9 mouse cellular contexts compared by ENCODE assay signal in the genomic region with DNA sequence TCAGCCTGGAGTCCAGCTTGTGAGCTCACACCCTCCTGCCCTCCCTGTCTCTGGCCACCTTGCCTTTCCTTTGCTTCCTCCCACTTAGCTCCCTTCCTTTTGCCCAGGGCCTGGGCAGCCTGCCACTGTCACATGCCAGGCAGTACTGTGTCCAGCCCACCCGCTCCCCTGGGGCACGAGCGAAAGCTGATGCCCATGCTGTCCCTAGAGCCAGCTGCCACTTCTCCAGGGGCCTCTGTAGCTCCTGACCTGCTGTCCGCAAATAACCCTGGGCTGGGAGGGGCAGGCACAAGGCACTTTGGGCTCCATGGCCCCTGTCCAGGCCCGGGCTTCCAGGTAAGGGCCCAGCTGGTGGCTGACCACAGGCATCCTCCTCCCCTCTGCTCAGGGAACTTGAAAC. TPM values are rescaled to one million over a fixed set of nuclear protein-coding genes. Genes with fewer than 3 reads are reported as not detected.
DNase-seq lines count a peak whose midpoint lies in the region; ATAC-seq and TF ChIP-seq lines count a peak whose summit lies in the region.
"Had no signal": no experiment of that assay in that cellular context is flagged by ENCODE, and none has a peak within 500 bp of the region (broad histone marks: within the 10 kb centered on the region; RNA-seq: fewer than 3 reads in every experiment).

No protein-coding gene starts in this region.

- WGBS in kidney, embryonic 15.5 days, result 22% methylated on average over 5 of the region's 5 CpGs
- whole genome bisulfite sequencing in hindbrain, postnatal 0 days, result 31% methylated on average over 5 of the region's 5 CpGs

- H3K36me3 ChIP-seq in kidney, embryonic 15.5 days, result peaks cover 37% of the 10 kb centered on the region
- H3K36me3 ChIP-seq in hindbrain, postnatal 0 days (ENCODE audit: insufficient read depth, low read length), result peaks cover 12% of the 10 kb centered on the region; the same call in 1 of the 2 replicates

- TF ChIP-seq CTCF in hindbrain, postnatal 0 days (IDR thresholded peaks at IDR 0.05; ENCODE audit: low read depth), result no peak

- H3K9me3 ChIP-seq in kidney, embryonic 15.5 days (replicated peaks), result no peaks in the 10 kb centered on the region
- no peaks in the 10 kb centered on the region for H3K9me3 ChIP-seq in hindbrain, postnatal 0 days (ENCODE audit: low read length)
- H3K9me3 ChIP-seq: embryonic facial prominence, embryonic 12.5 days had no signal

- H3K4me1 ChIP-seq in kidney, embryonic 15.5 days, result peaks cover 42% of the 10 kb centered on the region
- H3K4me1 ChIP-seq in hindbrain, postnatal 0 days (ENCODE audit: insufficient read depth, low read length), result peaks cover 48% of the 10 kb centered on the region

- no peak overlapping the region for H3K9ac ChIP-seq in kidney, embryonic 15.5 days
- no peak overlapping the region for H3K9ac ChIP-seq in hindbrain, postnatal 0 days (replicated peaks; ENCODE audit: low read length)
- H3K9ac ChIP-seq: embryonic facial prominence, embryonic 12.5 days had no signal

- H3K27ac ChIP-seq in kidney, embryonic 15.5 days, result no peak overlapping the region
- peak overlapping the region; percentile 78 for H3K27ac ChIP-seq in hindbrain, postnatal 0 days

- no peak overlapping the region for H3K4me2 ChIP-seq in kidney, embryonic 15.5 days
- H3K4me2 ChIP-seq in hindbrain, postnatal 0 days (ENCODE audit: low read depth, low read length), result no peak overlapping the region
- H3K4me2 ChIP-seq: embryonic facial prominence, embryonic 12.5 days had no signal

- DNase-seq in kidney, adult 11 months, result peak; percentile 88
- DNase-seq in cerebellum, adult 11 months, result peak; percentile 88
- DNase-seq in gastrocnemius, postnatal 4 days (ENCODE audit: low spot score in 2 of 2), result peak; percentile 55 to 80
- peak; percentile 84 for DNase-seq in hindbrain, postnatal 0 days (ENCODE audit: low spot score)
- DNase-seq in lung, postnatal 10 days, result peak; percentile 71
- peak; percentile 75 for DNase-seq in testis, postnatal 14 days (ENCODE audit: low spot score)
- no peak for DNase-seq in spleen, postnatal 4 days (ENCODE audit: low spot score in 2 of 2)

- no peak overlapping the region for H3K4me3 ChIP-seq in kidney, embryonic 15.5 days (replicated peaks)
- no peak overlapping the region for H3K4me3 ChIP-seq in hindbrain, postnatal 0 days (ENCODE audit: low read length)
- H3K4me3 ChIP-seq: embryonic facial prominence, embryonic 12.5 days had no signal

- no peak for ATAC-seq in kidney, embryonic 15.5 days (replicated peaks; ENCODE audit: low FRiP score)
- peak; percentile 81 for ATAC-seq in hindbrain, postnatal 0 days

- no peaks in the 10 kb centered on the region for H3K27me3 ChIP-seq in kidney, embryonic 15.5 days
- no peaks in the 10 kb centered on the region for H3K27me3 ChIP-seq in hindbrain, postnatal 0 days (ENCODE audit: insufficient read depth, low read length)
- H3K27me3 ChIP-seq: embryonic facial prominence, embryonic 12.5 days had no signal

RNA-seq across cellular contexts. Expression of a gene that starts 16.2 kb away (rescaled TPM):
- polyA plus RNA-seq in kidney, embryonic 15.5 days (2015; fragmentation: Nextera tagmentation; extraction: Ambion mirVana), result 97.9 and 106 TPM in 2 replicates
- 100 to 1,000 TPM; 183 to 188 TPM for total RNA-seq in gastrocnemius, postnatal 4 days (2021)
- total RNA-seq in hindbrain, postnatal 0 days (2014; rRNA removed), result 60.6 and 83.1 TPM in 2 replicates
- 62.3 and 64.0 TPM in 2 replicates for polyA plus RNA-seq in hindbrain, postnatal 0 days (2015; fragmentation: Nextera tagmentation; extraction: Ambion mirVana)

RNA-seq across cellular contexts. Expression of a gene that starts 46.1 kb away (rescaled TPM):
- polyA plus RNA-seq in kidney, embryonic 15.5 days (2015; fragmentation: Nextera tagmentation; extraction: Ambion mirVana), result 0.28 and 0.86 TPM in 2 replicates
- total RNA-seq in gastrocnemius, postnatal 4 days (2021), result not detected
- 104 and 132 TPM in 2 replicates for total RNA-seq in hindbrain, postnatal 0 days (2014; rRNA removed)
- polyA plus RNA-seq in hindbrain, postnatal 0 days (2015; fragmentation: Nextera tagmentation; extraction: Ambion mirVana), result 124 and 127 TPM in 2 replicates

RNA-seq across cellular contexts. Expression of a gene that starts 54.5 kb away (rescaled TPM):
- 26.9 and 29.4 TPM in 2 replicates for polyA plus RNA-seq in kidney, embryonic 15.5 days (2015; fragmentation: Nextera tagmentation; extraction: Ambion mirVana)
- total RNA-seq in gastrocnemius, postnatal 4 days (2021), result 100 to 1,000 TPM; 100 to 115 TPM
- total RNA-seq in hindbrain, postnatal 0 days (2014; rRNA removed), result 8.1 and 8.2 TPM in 2 replicates
- 25.7 and 26.1 TPM in 2 replicates for polyA plus RNA-seq in hindbrain, postnatal 0 days (2015; fragmentation: Nextera tagmentation; extraction: Ambion mirVana)

RNA-seq across cellular contexts. Expression of a gene that starts 54.6 kb away (rescaled TPM):
- polyA plus RNA-seq in kidney, embryonic 15.5 days (2015; fragmentation: Nextera tagmentation; extraction: Ambion mirVana), result 83.1 and 90.5 TPM in 2 replicates
- total RNA-seq in gastrocnemius, postnatal 4 days (2021), result 10 to 100 TPM; 45.0 to 47.7 TPM
- 307 and 308 TPM in 2 replicates for total RNA-seq in hindbrain, postnatal 0 days (2014; rRNA removed)
- polyA plus RNA-seq in hindbrain, postnatal 0 days (2015; fragmentation: Nextera tagmentation; extraction: Ambion mirVana), result 268 and 287 TPM in 2 replicates

Comparison
In these comparisons a context has a peak if more than half of its experiments do, and no peak if none do; other contexts are left out.
1. DNase-seq: peak in kidney, adult 11 months (single experiment), cerebellum, adult 11 months (single experiment), gastrocnemius, postnatal 4 days (2 of 2), hindbrain, postnatal 0 days (single experiment), lung, postnatal 10 days (single experiment) and testis, postnatal 14 days (single experiment); none in spleen, postnatal 4 days (0 of 2).
2. RNA of a gene that starts 46.1 kb away (total RNA-seq): 104 to 132 TPM in hindbrain, postnatal 0 days; not detected in gastrocnemius, postnatal 4 days; every median in the first group is over 10 times any median in the second.
3. RNA of a gene that starts 54.5 kb away (total RNA-seq): 100 to 115 TPM in gastrocnemius, postnatal 4 days; 8.1 to 8.2 TPM in hindbrain, postnatal 0 days; every median in the first group is over 10 times any median in the second.